Mouse (Mus musculus) embryonic stem cell, embryonic (primary cell): ENCODE measurements around the gene Ppp1ca.

ENCODE experiments used
- CTCF ChIA-PET, 4 experiments: fragments of 300-600 bp in 2 of 4; fragments of 350-600 bp in 2 of 4; sonication (Branson Sonifier 250); formaldehyde crosslinking; loops; one replicate each; lab custom pipeline; 2022; ENCODE audit warnings: inconsistent platforms in 2 of 4; lab: Charles Lee
- POLR2A ChIA-PET, 4 experiments: fragments of 300-600 bp in 2 of 4; fragments of 350-600 bp in 2 of 4; sonication (Branson Sonifier 250); formaldehyde crosslinking; loops; one replicate each; lab custom pipeline; 2022; ENCODE audit warnings: antibody characterized with exemption in 4 of 4, inconsistent platforms in 1 of 4; lab: Charles Lee

Ppp1ca gene

GRCm38 (mm10) chr19:4191528-4192250 lies at the start of gene Ppp1ca:
TSS of gene Ppp1ca (plus strand) at chr19:4192065.
- CTCF ChIA-PET, result interaction anchor here (0.6 to 2.8 kb wide), 52 partner anchors 9 to 473 kb away, joined by 3 to 16 read pairs (median 5); partner anchors contain the start of genes Rad9a (in 4 of the 4), Carns1 (in 2 of the 4), Cdk2ap2 (in 2 of the 4) and Pold4 (in 2 of the 4)
- POLR2A ChIA-PET, result interaction anchor here (0.6 to 5.1 kb wide), 79 partner anchors 9 to 813 kb away, joined by 3 to 72 read pairs (median 5); partner anchors contain the start of genes Rad9a (in 4 of the 4), AC109138.7 (in 3 of the 4), Aip (in 3 of the 4) and Cdk2ap2 (in 3 of the 4)

DNA sequence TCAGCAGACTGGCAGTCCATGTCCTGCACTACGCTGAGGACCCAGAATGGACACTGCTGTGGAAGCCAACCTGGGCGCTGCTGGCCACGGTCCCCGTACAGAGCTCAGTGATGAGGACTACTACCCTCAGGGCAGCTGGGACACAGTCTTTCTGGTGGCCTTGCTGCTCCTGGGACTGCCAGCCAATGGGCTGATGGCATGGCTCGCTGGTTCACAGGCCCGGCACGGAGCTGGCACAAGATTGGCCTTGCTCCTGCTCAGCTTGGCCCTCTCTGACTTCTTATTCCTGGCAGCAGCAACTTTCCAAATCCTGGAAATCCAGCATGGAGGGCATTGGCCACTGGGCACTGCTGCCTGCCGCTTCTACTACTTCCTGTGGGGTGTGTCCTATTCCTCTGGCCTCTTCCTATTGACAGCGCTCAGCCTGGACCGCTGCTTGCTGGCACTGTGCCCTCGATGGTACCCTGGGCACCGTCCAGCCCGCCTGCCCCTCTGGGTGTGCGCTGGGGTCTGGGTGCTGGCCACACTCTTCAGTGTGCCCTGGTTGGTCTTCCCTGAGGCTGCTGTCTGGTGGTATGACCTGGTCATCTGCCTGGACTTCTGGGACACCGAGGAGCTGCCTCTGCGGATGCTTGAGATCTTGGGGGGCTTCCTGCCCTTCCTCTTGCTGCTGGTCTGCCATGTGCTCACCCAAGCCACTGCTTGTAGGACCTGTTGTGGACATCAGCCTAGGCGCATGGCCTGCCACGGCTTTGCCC lies 49.3 kb upstream of the Ppp1ca start:
- CTCF ChIA-PET, result interaction anchor here in 1 of 4 experiments (0.6 to 0.8 kb wide), 2 partner anchors 17 to 18 kb away, joined by 3 to 4 read pairs; partner anchors contain the start of gene Aip

DNA sequence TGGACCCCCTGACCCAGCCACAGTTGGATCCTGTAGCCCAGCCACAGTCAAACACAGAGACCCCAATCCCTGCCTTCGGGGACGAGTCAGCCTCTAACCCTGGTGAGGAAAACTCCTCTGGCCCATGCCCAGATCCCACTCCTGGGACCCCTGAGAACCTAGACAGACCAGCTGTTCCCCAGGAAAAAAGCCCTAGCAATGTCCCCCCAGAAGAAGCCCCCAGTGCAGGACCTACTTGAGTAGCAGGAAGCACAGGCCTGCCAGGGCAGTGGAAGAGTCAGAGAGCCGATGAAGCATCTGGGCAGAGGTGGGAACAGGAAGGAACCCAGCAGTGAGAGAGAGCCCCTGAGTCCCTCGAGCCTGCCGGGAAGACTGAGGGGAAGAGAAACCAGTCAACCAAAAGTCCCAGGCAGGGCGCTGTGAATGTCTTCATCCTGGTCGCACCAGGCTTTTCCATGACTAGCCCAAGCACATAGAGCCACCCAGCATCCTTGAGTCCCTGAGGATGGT lies 48.1 kb upstream of the Ppp1ca start, which contains the start of gene Cabp4:
Gene Cabp4 (minus strand): TSS at position 275 of the 510 bp plus-strand sequence.
- CTCF ChIA-PET, result no interaction called here
- POLR2A ChIA-PET, result interaction anchor here in 2 of 4 experiments (1.0 to 9.5 kb wide), 5 partner anchors 11 to 88 kb away, joined by 3 to 67 read pairs (median 3); partner anchors contain the start of genes Aip (in 1 of the 2), Carns1 (in 1 of the 2) and Cdk2ap2 (in 1 of the 2)

More for the DNA sequence above, 49.3 kb upstream of the Ppp1ca start:
- POLR2A ChIA-PET, result interaction anchor here (0.6 to 9.5 kb wide), 10 partner anchors 8 to 130 kb away, joined by 3 to 67 read pairs (median 4); partner anchors contain the start of genes Aip (in 1 of the 4) and Ndufv1 (in 1 of the 4)

GRCm38 (mm10) chr19:4144550-4145498 lies 47.0 kb upstream of the Ppp1ca start:
- POLR2A ChIA-PET, result interaction anchor here in 2 of 4 experiments (0.6 to 1.7 kb wide), 11 partner anchors 9 to 89 kb away, joined by 3 to 5 read pairs (median 3); partner anchors contain the start of genes Aip (in 1 of the 2), Carns1 (in 1 of the 2), Cdk2ap2 (in 1 of the 2) and Ptprcap (in 1 of the 2)

DNA sequence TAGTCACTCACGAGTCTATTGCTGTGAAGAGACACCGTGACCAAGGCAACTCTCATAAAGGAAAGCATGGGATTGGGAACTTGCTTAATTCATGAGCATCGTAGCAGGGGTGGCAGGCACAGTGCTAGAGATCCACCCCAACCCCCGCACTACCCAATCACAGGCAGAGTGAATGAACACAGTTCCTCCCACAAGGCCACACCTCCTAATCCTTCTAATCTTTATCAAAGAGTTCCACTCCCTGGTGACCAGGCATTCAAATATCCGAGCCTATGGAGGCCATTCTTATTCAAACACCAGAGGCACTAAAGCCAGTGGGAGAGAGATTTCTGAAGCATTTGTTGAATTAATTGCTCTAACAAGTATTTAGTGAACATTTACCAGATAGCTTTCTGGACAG lies 45.9 kb upstream of the Ppp1ca start:
- POLR2A ChIA-PET, result interaction anchor here in 3 of 4 experiments (0.5 to 1.9 kb wide), 5 partner anchors 11 to 49 kb away, joined by 3 to 5 read pairs (median 5); partner anchors contain the start of genes Aip (in 1 of the 3) and Cdk2ap2 (in 1 of the 3)
- CTCF ChIA-PET, result no interaction called here

More at GRCm38 (mm10) chr19:4144550-4145498, 47.0 kb upstream of the Ppp1ca start:
- CTCF ChIA-PET, result interaction anchor here in 2 of 4 experiments (0.6 to 0.8 kb wide), 2 partner anchors 84 to 176 kb away, joined by 3 read pairs; no protein-coding TSS in a partner anchor

DNA sequence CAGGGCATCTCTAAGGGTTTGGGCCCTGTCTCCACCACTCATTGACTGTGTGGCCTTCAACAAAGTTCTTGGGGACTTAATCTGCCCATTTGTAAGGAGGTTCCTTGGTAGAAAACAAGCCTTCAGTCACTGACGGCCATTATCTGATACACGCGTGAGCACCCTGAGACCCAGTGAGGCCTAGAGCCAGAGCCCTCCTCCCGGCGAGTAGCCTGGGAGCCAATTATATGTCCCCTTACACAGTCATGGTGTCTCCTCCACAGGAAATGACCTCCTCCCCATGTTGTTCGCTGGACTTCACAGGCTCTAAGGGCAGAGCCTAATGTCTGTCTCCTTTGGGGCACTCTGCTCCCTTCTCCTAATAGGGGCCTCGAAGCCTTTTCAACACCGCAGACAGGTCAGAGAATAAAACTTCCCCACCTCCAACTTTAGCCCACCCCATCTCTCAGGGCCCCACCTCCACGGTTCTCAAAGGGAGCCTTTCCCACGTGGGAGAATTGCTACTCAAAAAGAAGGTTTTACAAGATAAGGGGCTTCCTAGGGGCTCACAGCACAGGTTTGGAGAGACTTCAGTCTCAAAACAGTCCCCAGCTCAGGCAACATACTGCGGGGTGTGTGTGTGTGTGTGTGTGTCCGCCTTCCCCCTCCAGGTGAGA lies 45.4 kb upstream of the Ppp1ca start:
- CTCF ChIA-PET, result interaction anchor here in 3 of 4 experiments (0.6 to 1.1 kb wide), 3 partner anchors 21 to 428 kb away, joined by 3 read pairs; no protein-coding TSS in a partner anchor
- POLR2A ChIA-PET, result interaction anchor here in 3 of 4 experiments (0.6 to 1.9 kb wide), 12 partner anchors 8 to 49 kb away, joined by 3 to 7 read pairs (median 5); partner anchors contain the start of genes Cdk2ap2 (in 2 of the 3) and Ppp1ca (in 2 of the 3)

DNA sequence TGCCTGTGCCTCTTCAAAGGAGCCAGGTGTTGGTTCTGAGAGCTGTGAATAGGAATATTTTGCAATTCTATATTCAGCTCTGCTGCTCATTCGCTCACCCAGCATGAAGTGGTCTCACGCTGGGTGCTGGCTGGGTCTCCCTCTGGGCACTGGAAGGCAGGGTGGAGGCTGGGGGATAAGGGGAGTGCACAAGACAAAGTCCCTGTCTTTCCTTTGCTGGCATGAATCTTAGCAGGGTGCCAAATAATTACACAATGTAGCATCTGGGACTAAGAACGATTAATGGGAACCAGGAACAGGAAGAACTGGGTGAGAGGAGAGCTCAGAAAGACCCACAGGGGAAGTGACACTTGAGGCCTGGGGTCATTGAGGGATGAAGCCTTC lies 44.9 kb upstream of the Ppp1ca start:
- ChIA-PET CTCF (interaction anchor here in 3 of 4 experiments (0.6 to 1.1 kb wide), 3 partner anchors 22 to 428 kb away, joined by 3 read pairs; no protein-coding TSS in a partner anchor), POLR2A (interaction anchor here (0.6 to 1.9 kb wide), 15 partner anchors 9 to 100 kb away, joined by 3 to 7 read pairs (median 4); partner anchors contain the start of genes Cdk2ap2 (in 2 of the 4) and Ppp1ca (in 2 of the 4))

DNA sequence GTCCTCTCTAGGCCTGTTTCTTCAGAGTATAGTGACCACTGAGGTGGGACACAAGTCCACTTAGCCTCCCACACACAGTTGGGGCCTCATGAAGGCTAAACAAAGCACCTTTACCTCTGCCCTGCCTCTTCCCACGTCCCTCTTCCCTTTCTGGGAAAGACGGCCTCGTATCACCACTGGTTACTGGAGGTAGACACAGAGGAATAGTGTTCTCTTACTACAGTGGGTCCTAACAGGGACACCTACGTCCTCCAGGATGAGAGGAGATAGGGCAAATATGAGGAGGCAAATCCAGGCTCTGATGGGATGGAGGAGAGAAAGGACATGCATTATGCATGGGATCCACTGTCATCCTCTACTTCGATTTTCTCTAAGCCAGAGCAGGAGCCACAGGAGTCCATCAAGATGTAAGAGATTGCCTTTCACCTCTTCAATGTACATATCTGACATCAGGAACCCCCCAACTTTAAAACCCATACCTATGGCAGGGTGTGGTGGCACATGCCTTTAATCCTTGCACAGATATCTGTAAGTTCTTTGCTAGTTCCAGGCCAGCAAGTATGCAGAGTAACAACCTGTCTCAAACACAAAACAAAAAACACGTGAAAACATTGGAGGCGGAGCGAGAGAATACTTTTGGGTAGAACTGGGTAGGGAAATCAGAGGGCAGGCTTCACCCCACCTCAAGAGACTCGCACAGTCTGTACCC lies 43.9 kb upstream of the Ppp1ca start:
- CTCF ChIA-PET, result interaction anchor here in 1 of 4 experiments (1.1 kb wide), 1 partner anchor 59 kb away, joined by 3 read pairs; no protein-coding TSS in a partner anchor
- POLR2A ChIA-PET, result interaction anchor here in 3 of 4 experiments (0.6 to 1.9 kb wide), 15 partner anchors 8 to 53 kb away, joined by 3 to 7 read pairs (median 4); partner anchors contain the start of genes Cdk2ap2 (in 2 of the 3) and Ppp1ca (in 2 of the 3)

DNA sequence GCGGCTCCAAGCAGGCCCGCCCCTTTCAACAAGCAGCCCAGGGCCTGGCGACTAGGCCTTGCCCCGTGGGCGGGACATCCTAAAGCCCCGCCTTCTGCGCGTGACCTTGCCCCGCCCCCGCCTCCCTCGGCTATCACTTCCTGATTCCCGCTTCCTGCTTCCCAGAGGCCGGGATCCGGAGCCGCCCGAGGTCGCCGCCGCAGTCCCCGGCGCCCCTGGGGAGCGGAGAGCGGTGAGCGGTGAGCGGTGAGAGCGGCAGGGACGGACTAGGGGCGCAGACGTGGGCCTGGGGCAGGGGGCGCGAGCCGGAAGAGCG lies 43.4 kb upstream of the Ppp1ca start, which contains the start of gene Coro1b:
Gene Coro1b (plus strand): TSS at position 129 of the 316 bp plus-strand sequence.
- ChIA-PET CTCF (no interaction called here), POLR2A (interaction anchor here in 3 of 4 experiments (0.6 to 1.2 kb wide), 12 partner anchors 14 to 202 kb away, joined by 3 to 8 read pairs (median 4); partner anchors contain the start of genes Rps6kb2 (in 2 of the 3) and Cdk2ap2 (in 1 of the 3))

- POLR2A ChIA-PET, result interaction anchor here in 3 of 4 experiments (0.6 to 1.2 kb wide), 13 partner anchors 13 to 203 kb away, joined by 3 to 8 read pairs (median 3); partner anchors contain the start of genes Rps6kb2 (in 2 of the 3) and Cdk2ap2 (in 1 of the 3)
- CTCF ChIA-PET, result no interaction called here
Observed at GRCm38 (mm10) chr19:4148819-4149218, 43.0 kb upstream of the Ppp1ca start.

DNA sequence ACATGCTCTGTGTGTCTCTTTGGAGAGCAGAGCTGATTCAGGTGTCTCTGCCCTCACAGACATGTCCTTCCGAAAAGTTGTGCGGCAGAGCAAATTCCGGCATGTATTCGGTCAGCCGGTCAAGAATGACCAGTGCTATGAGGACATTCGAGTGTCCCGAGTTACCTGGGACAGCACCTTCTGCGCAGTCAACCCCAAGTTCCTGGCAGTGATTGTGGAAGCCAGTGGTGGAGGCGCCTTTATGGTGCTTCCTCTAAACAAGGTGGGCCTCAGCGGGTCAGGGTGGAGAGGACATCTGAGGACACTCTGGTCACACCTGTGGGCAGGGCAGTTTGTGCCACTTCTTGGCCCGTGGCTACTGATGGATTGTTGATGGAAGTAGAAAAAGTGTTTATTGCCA lies 42.6 kb upstream of the Ppp1ca start:
- ChIA-PET CTCF (no interaction called here), POLR2A (interaction anchor here in 3 of 4 experiments (0.6 to 1.2 kb wide), 11 partner anchors 13 to 203 kb away, joined by 3 to 8 read pairs (median 4); partner anchors contain the start of genes Rps6kb2 (in 2 of the 3) and Cdk2ap2 (in 1 of the 3))

DNA sequence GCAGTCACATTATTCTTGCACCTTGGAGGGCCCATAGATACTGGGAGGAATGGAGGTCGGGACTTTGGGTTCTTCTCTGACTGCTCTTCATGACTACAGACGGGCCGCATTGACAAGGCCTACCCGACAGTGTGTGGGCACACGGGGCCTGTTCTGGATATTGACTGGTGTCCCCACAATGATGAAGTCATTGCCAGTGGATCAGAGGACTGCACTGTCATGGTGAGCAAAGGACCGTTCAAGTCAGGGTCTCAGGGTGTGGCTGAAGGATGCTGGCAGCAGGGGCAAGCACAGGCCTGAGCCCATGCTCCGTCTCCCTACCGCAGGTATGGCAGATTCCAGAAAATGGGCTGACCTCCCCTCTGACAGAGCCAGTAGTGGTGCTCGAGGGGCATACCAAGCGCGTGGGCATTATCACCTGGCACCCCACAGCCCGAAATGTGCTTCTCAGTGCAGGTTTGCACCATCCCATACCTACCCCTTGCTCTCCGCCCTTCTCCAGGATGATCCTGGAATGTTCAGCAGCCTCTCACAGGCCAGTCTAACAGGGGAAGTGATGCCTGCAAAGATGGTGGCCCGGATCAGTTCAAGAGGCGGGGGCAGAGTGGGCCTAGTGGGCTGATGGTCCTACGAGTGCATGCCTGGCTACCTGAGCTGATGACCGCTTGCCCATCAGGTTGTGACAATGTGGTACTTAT lies 42.0 kb upstream of the Ppp1ca start:
- ChIA-PET POLR2A (interaction anchor here in 3 of 4 experiments (0.5 to 2.8 kb wide), 17 partner anchors 8 to 95 kb away, joined by 3 to 15 read pairs (median 4); partner anchors contain the start of genes Cdk2ap2 (in 2 of the 3), Ppp1ca (in 2 of the 3), Rad9a (in 2 of the 3) and Rps6kb2 (in 2 of the 3)), CTCF (no interaction called here)

- CTCF ChIA-PET, result no interaction called here
Observed at GRCm38 (mm10) chr19:4150567-4151487, 41.0 kb upstream of the Ppp1ca start.

More at GRCm38 (mm10) chr19:4150567-4151487, 41.0 kb upstream of the Ppp1ca start:
- POLR2A ChIA-PET, result interaction anchor here in 3 of 4 experiments (0.5 to 2.8 kb wide), 25 partner anchors 9 to 96 kb away, joined by 3 to 15 read pairs (median 3); partner anchors contain the start of genes Ppp1ca (in 2 of the 3), Rad9a (in 2 of the 3), Rps6kb2 (in 2 of the 3) and Aip (in 1 of the 3)
